Mouse (Mus musculus) bone marrow macrophage, adult 2 months (primary cell): ENCODE measurements around the gene Tshz2.

Experiments
- CTCF ChIP-seq: IDR thresholded peaks from 2 replicates; pipeline ENCODE4 v1.5.1; 2012; ENCODE audit warnings: low read depth, mild to moderate bottlenecking, low read length, moderate library complexity
- POLR2A ChIP-seq: IDR thresholded peaks from 2 replicates; pipeline ENCODE4 v1.6.1; 2012; ENCODE audit warnings: mild to moderate bottlenecking, low read depth, low read length, borderline replicate concordance

DNA sequence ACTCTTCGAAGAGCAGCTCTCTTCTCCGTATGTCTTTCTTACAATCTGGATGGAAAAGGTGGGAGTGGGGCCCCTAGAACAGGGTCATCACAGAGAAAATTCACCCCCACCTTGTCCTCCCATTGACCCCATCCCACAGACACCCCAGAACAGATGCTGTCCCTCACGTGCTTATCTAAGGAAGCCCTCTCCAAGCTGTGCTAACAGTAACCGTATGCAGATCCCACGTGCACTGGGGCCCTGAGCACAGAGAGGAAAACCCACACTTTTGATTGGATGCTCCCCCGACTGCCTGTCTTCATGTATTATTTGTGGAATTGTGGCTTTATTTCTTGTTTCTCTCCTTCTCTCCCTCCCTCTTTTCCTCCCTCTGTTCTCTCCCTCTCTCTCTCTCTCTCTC is 229.9 kb downstream of the Tshz2 start:
- TF ChIP-seq POLR2A = no peak
- no peak for TF ChIP-seq CTCF
